Mouse (Mus musculus) liver, embryonic 11.5 days (tissue): ENCODE results near the gene Tnk1. TPM values are rescaled to one million over a fixed set of nuclear protein-coding genes. Genes with fewer than 3 reads are reported as not detected.

Experiments
- microRNA-seq: library from miRNA; unstranded; fragments of <30 nt; microRNA quantifications from one replicate; pipeline ENCODE4, GENCODE M21; 2017; ENCODE audit warnings: borderline number of aligned reads
- polyA plus RNA-seq: library from polyadenylated mRNA; unstranded; fragments of >200 nt; fragmentation: Nextera tagmentation; extraction: Ambion mirVana; gene quantifications from 2 replicates; pipeline ENCODE4 v1.2.1, GENCODE M21; 2014

Tnk1 gene
- polyA plus RNA-seq, 1 experiment from 2014 or later, result 0.62 TPM

Small RNA genes lying within 50 kb of the gene (microRNA-seq; reads per million reads assigned to microRNA genes)
- not detected for gene Mir6924

Other genes with a start within 250 kb of the Tnk1 start
- 42.9 and 43.8 TPM in 2 replicates for gene Shbg, start 240.8 kb downstream of the Tnk1 start, polyA plus RNA-seq
- gene Sat2, start 236.7 kb downstream of the Tnk1 start, polyA plus RNA-seq, result 16.7 and 18.0 TPM in 2 replicates
- gene Fxr2, start 225.7 kb downstream of the Tnk1 start, polyA plus RNA-seq, result 22.8 and 26.2 TPM in 2 replicates
- gene Sox15, start 203.4 kb downstream of the Tnk1 start, polyA plus RNA-seq, result not detected in 2 replicates
- gene Mpdu1, start 196.1 kb downstream of the Tnk1 start, polyA plus RNA-seq, result 20.7 and 24.0 TPM in 2 replicates
- gene Cd68, start 192.6 kb downstream of the Tnk1 start, polyA plus RNA-seq, result 21.0 and 22.0 TPM in 2 replicates
- gene Eif4a1, start 186.3 kb downstream of the Tnk1 start, polyA plus RNA-seq, result 755 and 757 TPM in 2 replicates
- gene Senp3, start 176.6 kb downstream of the Tnk1 start, polyA plus RNA-seq, result 75.4 and 79.1 TPM in 2 replicates
- 0.37 TPM in 1 of 2 replicates, not detected in the other for gene Tnfsf13, start 172.9 kb downstream of the Tnk1 start, polyA plus RNA-seq
- 4.5 and 6.0 TPM in 2 replicates for gene Tnfsf12, start 162.9 kb downstream of the Tnk1 start, polyA plus RNA-seq
- gene Tnfsfm13, start 162.6 kb downstream of the Tnk1 start, polyA plus RNA-seq, result 1.7 and 2.6 TPM in 2 replicates
- 46.1 and 48.9 TPM in 2 replicates for gene Polr2a, start 100.1 kb downstream of the Tnk1 start, polyA plus RNA-seq
- gene Slc35g3, start 96.8 kb downstream of the Tnk1 start, polyA plus RNA-seq, result not detected in 2 replicates
- 0.90 and 1.0 TPM in 2 replicates for gene Zbtb4, start 92.8 kb downstream of the Tnk1 start, polyA plus RNA-seq
- gene Chrnb1, start 62.8 kb downstream of the Tnk1 start, polyA plus RNA-seq, result 1.3 and 1.4 TPM in 2 replicates
- gene Fgf11, start 56.9 kb downstream of the Tnk1 start, polyA plus RNA-seq, result 1.2 TPM in 2 replicates
- gene Tmem102, start 53.1 kb downstream of the Tnk1 start, polyA plus RNA-seq, result 0.96 and 1.2 TPM in 2 replicates
- gene Gm39566, start 43.4 kb downstream of the Tnk1 start, polyA plus RNA-seq, result not detected in 2 replicates
- gene Spem2, start 40.3 kb downstream of the Tnk1 start, polyA plus RNA-seq, result not detected in 2 replicates
- not detected in 2 replicates for gene Spem1, start 36.5 kb downstream of the Tnk1 start, polyA plus RNA-seq
- 2.8 and 3.4 TPM in 2 replicates for gene Nlgn2, start 20.9 kb downstream of the Tnk1 start, polyA plus RNA-seq
- 336 and 370 TPM in 2 replicates for gene Tmem256, start 20.2 kb downstream of the Tnk1 start, polyA plus RNA-seq
- 63.5 and 70.1 TPM in 2 replicates for gene Plscr3, start 12.4 kb downstream of the Tnk1 start, polyA plus RNA-seq
- not detected in 2 replicates for gene Tmem95, start 19.3 kb upstream of the Tnk1 start, polyA plus RNA-seq
- gene Kctd11, start 22.7 kb upstream of the Tnk1 start, polyA plus RNA-seq, result 2.3 and 3.6 TPM in 2 replicates
- 8.6 and 8.7 TPM in 2 replicates for gene Acap1, start 36.8 kb upstream of the Tnk1 start, polyA plus RNA-seq
- 3.2 and 4.0 TPM in 2 replicates for gene 2810408A11Rik, start 42.3 kb upstream of the Tnk1 start, polyA plus RNA-seq
- gene Neurl4, start 42.3 kb upstream of the Tnk1 start, polyA plus RNA-seq, result 9.5 and 10.5 TPM in 2 replicates
- 121 and 130 TPM in 2 replicates for gene Gps2, start 55.2 kb upstream of the Tnk1 start, polyA plus RNA-seq
- 2,995 and 3,090 TPM in 2 replicates for gene Eif5a, start 63.2 kb upstream of the Tnk1 start, polyA plus RNA-seq
- gene Ybx2, start 77.1 kb upstream of the Tnk1 start, polyA plus RNA-seq, result 1.3 and 1.7 TPM in 2 replicates
- 7.0 and 8.3 TPM in 2 replicates for gene Slc2a4, start 89.5 kb upstream of the Tnk1 start, polyA plus RNA-seq
- gene Cldn7, start 106.0 kb upstream of the Tnk1 start, polyA plus RNA-seq, result 4.0 and 5.1 TPM in 2 replicates
- 20.8 and 24.0 TPM in 2 replicates for gene Ctdnep1, start 122.4 kb upstream of the Tnk1 start, polyA plus RNA-seq
- 131 and 146 TPM in 2 replicates for gene Elp5, start 123.8 kb upstream of the Tnk1 start, polyA plus RNA-seq
- gene Gabarap, start 132.4 kb upstream of the Tnk1 start, polyA plus RNA-seq, result 302 and 311 TPM in 2 replicates
- gene Phf23, start 137.0 kb upstream of the Tnk1 start, polyA plus RNA-seq, result 33.2 and 36.6 TPM in 2 replicates
- 22.1 and 23.3 TPM in 2 replicates for gene Dvl2, start 141.9 kb upstream of the Tnk1 start, polyA plus RNA-seq
- 85.7 and 89.7 TPM in 2 replicates for gene Acadvl, start 156.7 kb upstream of the Tnk1 start, polyA plus RNA-seq
- gene Dlg4, start 158.2 kb upstream of the Tnk1 start, polyA plus RNA-seq, result 9.3 and 9.4 TPM in 2 replicates
- 0.40 and 0.66 TPM in 2 replicates for gene Asgr1, start 195.4 kb upstream of the Tnk1 start, polyA plus RNA-seq
- gene Asgr2, start 233.9 kb upstream of the Tnk1 start, polyA plus RNA-seq, result 4.3 and 5.8 TPM in 2 replicates